Mouse (Mus musculus) kidney, adult 2 months (tissue): ENCODE measurements around the gene Fdxacb1.

Experiments used
- CTCF ChIP-seq: fragments of 200-500 bp; conservative IDR thresholded peaks from 2 replicates; pipeline ENCODE4 v1.5.1; 2011; ENCODE audit warnings: low read depth, mild to moderate bottlenecking, control low read depth, low read length, moderate library complexity, mixed read lengths; ENCODE audit not compliant: insufficient read depth, insufficient read length
- POLR2A ChIP-seq: fragments of 200-500 bp; IDR thresholded peaks from one replicate; pipeline ENCODE4 v1.6.1; 2011; ENCODE audit warnings: low read depth, low read length, control low read depth

GRCm38 (mm10) chr9:50752054-50752602 lies 15.9 kb upstream of the Fdxacb1 start, which contains the start of gene Hspb2:
- no peak for TF ChIP-seq POLR2A
- TF ChIP-seq CTCF = no peak
